Mouse (Mus musculus): ENCODE measurements around the gene Zmat5.

Gene Zmat5

GRCm38 (mm10) chr11:4734179-4734578, 29.7 kb downstream of the Zmat5 start:
- no peak for DNase-seq (ENCODE audit: low read depth, low spot score)

DNA sequence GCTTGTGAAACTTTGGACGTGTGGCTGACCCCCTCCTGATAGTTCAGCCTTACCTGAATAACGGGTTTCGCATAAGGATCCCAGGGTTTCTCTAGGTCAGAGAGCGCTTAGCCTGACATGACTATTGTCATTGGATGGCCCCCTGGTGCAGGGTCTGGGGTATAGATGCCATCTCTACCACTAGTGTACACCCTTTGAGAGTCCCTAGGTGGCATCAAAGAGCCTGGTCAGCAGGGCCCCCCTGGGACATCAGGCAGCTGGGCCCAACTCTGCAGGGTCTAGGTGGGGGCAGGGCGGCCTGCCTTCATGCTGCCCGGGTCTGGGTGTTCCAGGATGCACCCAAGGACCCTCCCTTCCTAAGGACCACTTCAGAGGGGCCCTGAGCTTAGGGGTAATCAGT, 31.9 kb downstream of the Zmat5 start:
- DNase-seq (ENCODE audit: low read depth, low spot score), result no peak

GRCm38 (mm10) chr11:4737682-4738081, 33.2 kb downstream of the Zmat5 start:
- DNase-seq (ENCODE audit: low read depth, low spot score), result no peak

DNA sequence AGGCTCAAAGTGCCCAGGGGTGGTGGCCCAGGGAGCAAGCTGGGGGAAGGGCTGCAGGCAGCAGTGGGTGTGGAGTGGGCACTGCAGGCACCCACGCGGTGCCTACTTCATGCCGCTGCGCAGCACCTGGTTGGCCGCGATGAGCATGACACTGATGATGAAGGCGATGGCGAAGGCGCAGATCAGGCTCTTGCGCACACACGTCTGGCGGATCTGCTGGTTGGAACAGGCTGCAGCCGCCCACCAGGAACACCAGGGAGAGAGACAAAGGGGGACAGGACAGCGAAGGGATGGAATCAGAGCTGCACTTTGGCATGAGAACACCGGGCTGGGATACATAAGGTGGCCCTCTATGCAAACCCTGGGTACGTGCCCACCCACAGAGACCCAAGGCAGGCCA, 34.2 kb downstream of the Zmat5 start:
- no peak for DNase-seq (ENCODE audit: low read depth, low spot score)

DNA sequence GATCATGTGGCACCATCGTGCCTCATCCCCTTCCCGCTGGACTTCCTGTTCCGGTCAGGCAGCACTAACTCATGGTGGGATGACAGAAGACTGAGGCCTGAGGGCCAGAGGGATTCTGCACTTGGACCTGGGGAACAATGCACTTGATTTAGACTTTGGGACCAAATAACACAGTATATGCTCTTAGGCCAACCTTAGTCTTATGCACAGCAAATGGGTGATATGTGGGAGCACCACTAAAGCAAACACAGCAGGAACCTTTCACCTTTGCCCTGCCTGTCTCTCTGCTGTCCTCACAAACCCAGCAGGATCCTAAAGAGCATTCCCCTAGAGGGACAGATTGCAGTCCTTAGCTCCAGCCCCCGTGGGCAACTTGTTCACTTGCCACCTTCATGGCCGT, 36.3 kb downstream of the Zmat5 start:
- no peak for DNase-seq (ENCODE audit: low read depth, low spot score)

- no peak for DNase-seq (ENCODE audit: low read depth, low spot score)
Measured at GRCm38 (mm10) chr11:4744691-4745090, 40.2 kb downstream of the Zmat5 start.

DNA sequence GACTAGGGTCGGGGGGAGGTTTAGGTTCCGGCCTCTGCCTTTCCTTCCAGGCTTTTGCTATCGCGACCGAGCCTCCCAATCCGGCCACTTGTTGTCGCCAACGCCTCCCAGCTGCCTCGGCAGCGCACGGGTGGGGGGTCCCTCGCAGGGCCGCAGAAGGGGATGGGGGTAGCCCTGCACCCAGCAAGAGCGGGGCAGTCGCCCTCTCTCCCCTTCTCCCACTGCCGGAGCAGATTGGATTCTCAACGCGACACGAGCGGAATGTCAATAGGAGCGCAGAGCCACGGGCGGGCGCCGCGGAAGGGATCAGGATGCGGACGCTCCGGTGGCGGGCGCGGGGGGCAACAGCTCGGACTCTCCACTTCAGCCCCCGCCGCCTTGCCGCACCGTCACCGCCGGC, 41.5 kb downstream of the Zmat5 start:
- DNase-seq (ENCODE audit: low read depth, low spot score), result no peak

DNA sequence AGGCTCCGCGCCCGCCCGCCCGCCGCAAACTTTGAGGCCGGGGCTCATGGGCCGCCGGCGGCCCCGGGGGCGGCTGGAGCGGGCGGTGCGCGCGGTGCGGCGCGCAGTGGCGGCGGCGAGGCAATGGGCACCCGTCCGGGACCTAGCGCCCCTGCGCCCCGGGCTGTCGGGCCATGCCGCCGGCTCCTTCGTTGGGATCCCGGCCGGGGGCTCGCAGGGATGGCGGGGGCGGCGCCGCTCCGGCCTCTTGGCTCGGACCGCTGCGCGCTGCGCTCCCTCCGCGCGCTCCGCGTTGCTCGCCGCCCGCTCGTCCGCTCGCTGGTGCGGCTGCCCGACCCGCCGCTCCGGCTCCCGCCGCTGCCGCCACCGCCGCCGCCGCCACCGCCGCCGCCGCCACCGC, 42.3 kb downstream of the Zmat5 start, which contains the start of gene Cabp7:
Gene Cabp7, minus strand, starts transcription at position 46 of the 400 bp plus-strand sequence.
- no peak for DNase-seq (ENCODE audit: low read depth, low spot score)

GRCm38 (mm10) chr11:4747285-4747684, 42.8 kb downstream of the Zmat5 start:
- no peak for DNase-seq (ENCODE audit: low read depth, low spot score)

DNA sequence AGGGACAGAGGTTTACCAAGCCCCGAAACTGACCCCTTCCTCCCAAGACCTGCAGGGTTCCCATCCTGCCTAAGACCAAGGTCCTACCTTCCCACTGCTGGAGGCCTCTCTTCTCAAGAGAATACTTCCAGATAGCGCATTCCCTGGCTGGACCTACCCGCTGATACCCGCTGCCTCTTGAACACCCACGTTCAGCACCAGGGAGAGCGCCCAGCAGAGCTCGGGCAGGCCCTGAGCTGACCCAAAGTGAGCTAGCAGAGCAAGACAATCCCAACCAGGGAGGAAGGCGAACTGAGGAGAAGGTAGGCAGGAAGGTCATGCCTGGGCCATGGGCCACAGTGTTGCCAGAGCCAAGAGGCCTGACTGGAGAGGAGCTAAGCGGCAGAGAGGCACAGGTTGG, 45.8 kb downstream of the Zmat5 start:
- no peak for DNase-seq (ENCODE audit: low read depth, low spot score)

DNA sequence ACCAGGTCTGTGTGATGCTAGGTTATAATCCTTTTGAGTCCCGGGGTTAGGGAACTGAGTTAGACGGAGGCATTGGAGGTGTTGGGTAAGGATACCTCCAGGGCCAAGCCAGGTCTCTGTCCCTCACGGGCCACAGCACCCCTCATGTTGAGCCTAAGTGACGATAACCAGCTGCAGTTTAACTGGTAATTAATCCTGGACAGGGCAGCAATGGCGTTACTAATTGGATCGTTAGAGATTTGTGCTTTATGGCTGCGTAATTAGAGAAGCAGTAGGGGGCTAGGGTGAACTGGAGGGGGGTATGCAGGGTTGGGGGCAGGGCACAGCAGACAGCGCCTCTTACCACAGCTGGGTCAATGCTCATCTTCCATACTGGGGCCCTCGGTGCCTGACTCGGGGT, 48.4 kb downstream of the Zmat5 start:
- no peak for DNase-seq (ENCODE audit: low read depth, low spot score)

GRCm38 (mm10) chr11:4754036-4754435, 49.6 kb downstream of the Zmat5 start:
- no peak for DNase-seq (ENCODE audit: low read depth, low spot score)

- no peak for DNase-seq (ENCODE audit: low read depth, low spot score)
Measured at GRCm38 (mm10) chr11:4754867-4755266, 50.4 kb downstream of the Zmat5 start.

DNA sequence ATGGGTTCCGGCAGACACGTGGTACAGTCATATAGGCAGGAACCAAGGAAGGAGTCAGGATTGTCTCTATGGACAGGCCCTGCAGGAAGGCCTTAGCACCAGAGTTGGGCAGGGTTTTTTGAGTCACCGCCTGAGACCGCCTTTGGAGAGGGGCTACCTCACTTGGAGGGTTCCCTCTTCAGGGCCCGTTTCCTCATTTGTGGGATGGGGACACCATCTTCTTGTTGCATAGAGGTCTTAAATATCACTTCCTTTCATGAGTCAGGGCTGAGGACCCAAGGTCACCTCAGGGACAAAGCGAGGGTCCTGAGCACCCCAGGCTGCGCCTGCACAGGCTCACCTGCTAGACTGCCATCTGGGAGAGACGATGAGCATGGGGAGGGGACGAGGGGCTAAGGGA, 52.0 kb downstream of the Zmat5 start:
- DNase-seq (ENCODE audit: low read depth, low spot score), result no peak

DNA sequence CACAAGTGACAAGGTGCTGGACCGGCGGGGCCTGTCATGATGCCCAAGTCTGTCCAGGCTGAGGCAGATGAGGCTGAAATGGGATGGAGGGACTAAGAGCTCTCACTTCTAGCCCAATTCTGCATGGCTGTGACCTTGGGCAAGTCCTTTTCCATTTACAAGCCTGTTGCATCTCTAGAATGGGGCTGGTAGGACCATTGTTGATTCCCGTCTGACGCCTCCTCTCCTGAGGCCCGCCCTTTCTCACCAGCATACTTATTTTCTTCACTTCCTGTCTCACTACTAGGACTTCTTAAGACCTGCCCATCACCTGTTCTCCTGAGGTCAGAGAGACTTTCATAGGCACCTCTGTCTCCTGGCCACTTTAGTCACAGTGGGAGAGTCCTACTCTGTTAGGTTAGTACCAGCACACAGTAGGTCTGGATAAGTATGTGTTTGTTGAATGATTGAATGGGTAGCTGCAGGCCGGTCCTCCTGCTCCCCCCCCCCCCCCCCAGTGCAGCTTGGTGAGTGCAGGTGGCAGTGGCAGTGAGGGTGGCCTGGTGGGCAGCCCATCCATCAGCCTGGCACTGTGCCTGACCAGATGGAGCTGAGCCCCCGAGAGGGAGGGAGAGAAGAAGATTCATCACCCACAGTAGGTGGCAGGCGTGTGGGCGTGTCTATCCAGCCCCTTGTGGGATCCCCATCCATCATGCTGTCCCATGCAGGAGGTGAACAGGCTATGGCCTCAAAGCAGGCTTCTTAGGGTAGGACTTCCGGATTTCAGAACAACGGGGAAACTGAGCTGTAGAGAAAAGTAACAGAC, 52.7 kb downstream of the Zmat5 start:
- no peak for DNase-seq (ENCODE audit: low read depth, low spot score)

DNA sequence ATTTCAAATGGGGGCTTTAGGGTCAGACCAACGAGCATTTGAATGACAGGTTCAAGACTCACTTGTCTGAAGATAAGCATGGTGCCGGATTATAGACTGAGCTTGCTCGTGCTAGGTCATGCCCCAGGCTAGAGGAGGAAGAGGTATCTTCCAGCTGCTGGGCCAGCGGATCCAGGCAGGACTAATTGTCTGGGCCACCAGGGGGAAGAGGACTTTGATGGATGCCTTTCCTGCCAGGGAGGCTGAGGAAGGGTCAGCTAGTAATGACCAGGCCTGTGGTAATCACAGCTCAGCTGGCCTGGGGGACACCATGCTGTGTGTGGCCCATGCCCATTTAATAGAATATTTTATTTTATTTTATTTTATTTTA, 53.3 kb downstream of the Zmat5 start:
- no peak for DNase-seq (ENCODE audit: low read depth, low spot score)

- DNase-seq (ENCODE audit: low read depth, low spot score), result no peak
Measured at GRCm38 (mm10) chr11:4760438-4760837, 56.0 kb downstream of the Zmat5 start.

- DNase-seq (ENCODE audit: low read depth, low spot score), result no peak
Measured at GRCm38 (mm10) chr11:4761991-4762390, 57.5 kb downstream of the Zmat5 start.

DNA sequence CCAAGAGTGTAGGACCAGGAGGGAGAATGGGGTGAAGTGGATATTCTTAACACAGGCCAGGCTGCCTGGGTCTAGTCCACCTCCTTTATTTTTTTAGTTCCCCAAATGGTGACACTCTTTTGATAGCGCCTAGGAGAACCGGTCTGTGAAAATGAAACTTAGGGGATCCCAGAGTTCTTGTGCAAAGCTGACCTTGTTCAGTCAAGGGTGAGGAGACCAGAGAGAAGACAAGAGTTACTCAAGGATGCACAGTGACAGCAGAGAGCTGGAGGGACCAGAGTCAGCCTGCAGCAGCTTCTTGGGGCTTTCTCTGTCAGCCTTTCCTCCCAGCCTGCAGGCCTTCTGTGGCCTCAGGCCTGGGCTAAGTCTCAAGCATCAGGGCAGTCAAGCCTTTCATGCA, 58.0 kb downstream of the Zmat5 start:
- no peak for DNase-seq (ENCODE audit: low read depth, low spot score)

DNA sequence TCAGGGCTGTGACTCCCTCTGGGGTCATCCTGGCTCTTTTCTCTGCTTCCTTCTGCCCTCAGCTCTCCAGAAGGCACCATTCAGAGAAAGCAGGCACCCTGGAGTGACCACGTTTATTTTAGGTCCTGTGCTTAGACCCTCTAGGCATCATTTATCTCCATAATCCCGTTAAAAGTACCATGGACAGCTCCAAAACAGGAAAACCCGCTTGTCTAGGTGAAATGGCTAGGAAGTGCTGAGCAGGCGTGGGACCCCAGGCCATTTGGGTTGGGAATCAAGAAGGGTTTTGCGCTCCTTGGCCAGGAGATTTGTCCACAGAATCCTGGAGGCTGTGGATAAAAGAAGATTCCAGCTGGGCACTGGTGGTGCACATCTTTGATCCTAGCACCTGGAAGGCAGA, 59.2 kb downstream of the Zmat5 start:
- DNase-seq (ENCODE audit: low read depth, low spot score), result no peak

- DNase-seq (ENCODE audit: low read depth, low spot score), result no peak
Measured at GRCm38 (mm10) chr11:4764476-4764875, 60.0 kb downstream of the Zmat5 start.

DNA sequence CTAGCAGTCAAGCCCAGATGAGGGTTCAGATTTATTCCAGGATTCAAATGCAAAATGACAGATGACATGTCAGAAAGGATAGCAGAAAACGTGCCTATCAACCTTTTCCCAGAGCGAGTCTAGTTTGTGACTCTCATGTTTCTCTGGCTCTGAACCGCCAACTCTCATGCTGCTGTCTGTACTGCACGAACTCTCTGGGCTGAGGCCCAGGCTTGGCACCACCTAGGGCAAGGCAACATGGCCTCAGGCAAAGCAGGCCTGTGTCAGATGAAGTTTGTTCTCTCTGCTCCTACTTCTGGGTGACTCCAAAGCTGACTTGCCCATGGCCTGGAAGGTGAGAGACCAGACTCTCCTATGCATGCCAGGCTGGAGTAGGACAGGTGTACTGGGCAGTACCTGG, 63.9 kb downstream of the Zmat5 start:
- DNase-seq (ENCODE audit: low read depth, low spot score), result no peak

GRCm38 (mm10) chr11:4769293-4769692, 64.8 kb downstream of the Zmat5 start:
- DNase-seq (ENCODE audit: low read depth, low spot score), result no peak

- DNase-seq (ENCODE audit: low read depth, low spot score), result no peak
Measured at GRCm38 (mm10) chr11:4769881-4770280, 65.4 kb downstream of the Zmat5 start.

All from c-Kit-negative CD71-positive TER-119-positive erythroid progenitor cells, embryonic 14.5 days (primary cell).